Mouse (Mus musculus) neural tube, embryonic 11.5 days (tissue): ENCODE results near the gene Ganc. TPM values are rescaled to one million over a fixed set of nuclear protein-coding genes. Genes with fewer than 3 reads are reported as not detected.

ENCODE experiments used
- ATAC-seq: fragments of 200-750 bp; cut with Nextera tagmentation; 2 replicates; pipeline ENCODE4 v1.8.0; 2017; ENCODE audit warnings: moderate number of reproducible peaks, mild to moderate bottlenecking, moderate TSS enrichment, moderate library complexity; ENCODE audit not compliant: insufficient read depth, low FRiP score, low TSS enrichment
- DNase-seq: peaks from one replicate; pipeline ENCODE4 v3.0.0-alpha.2; 2015; ENCODE audit warnings: low spot score
- H3K27ac ChIP-seq: fragments of 300-500 bp; sonication (generic); 2 replicates; pipeline ENCODE4 v1.5.1; 2014; ENCODE audit warnings: low read depth, mild to moderate bottlenecking, low read length
- H3K27me3 ChIP-seq: fragments of 300-500 bp; sonication (generic); 2 replicates; pipeline ENCODE4 v1.6.1; 2014; ENCODE audit warnings: mild to moderate bottlenecking, low read length, mixed read lengths; ENCODE audit not compliant: control insufficient read depth, insufficient read depth
- H3K36me3 ChIP-seq: fragments of 300-500 bp; sonication (generic); 2 replicates; pipeline ENCODE4 v1.6.1; 2014; ENCODE audit warnings: mild to moderate bottlenecking, low read length, moderate library complexity, mixed read lengths; ENCODE audit not compliant: control insufficient read depth, insufficient read depth
- H3K4me1 ChIP-seq: fragments of 300-500 bp; sonication (generic); 2 replicates; pipeline ENCODE4 v1.6.1; 2014; ENCODE audit warnings: low read length, mixed read lengths; ENCODE audit not compliant: control insufficient read depth, insufficient read depth
- H3K4me2 ChIP-seq: fragments of 300-500 bp; sonication (generic); 2 replicates; pipeline ENCODE4 v1.6.1; 2014; ENCODE audit warnings: low read depth, mild to moderate bottlenecking, moderate library complexity
- H3K4me3 ChIP-seq: fragments of 300-500 bp; sonication (generic); 2 replicates; pipeline ENCODE4 v1.5.1; 2014; ENCODE audit warnings: low read depth, low read length
- H3K9ac ChIP-seq: fragments of 300-500 bp; sonication (generic); 2 replicates; pipeline ENCODE4 v1.6.1; 2014; ENCODE audit warnings: mild to moderate bottlenecking, low read length
- H3K9me3 ChIP-seq: fragments of 300-500 bp; sonication (generic); 2 replicates; pipeline ENCODE4 v1.6.1; 2016; ENCODE audit warnings: low read length; ENCODE audit not compliant: control insufficient read depth
- WGBS: fragments of 180-500 bp; shearing (Covaris S2); extraction: QIAGEN DNeasy Blood & Tissue Kit; methylation state at CpG from one replicate; pipeline ENCODE4 v1.1.7; 2014; 5-methylcytosine and 5-hydroxymethylcytosine counted together
- polyA plus RNA-seq: library from polyadenylated mRNA; unstranded; fragments of >200 nt; fragmentation: Nextera tagmentation; extraction: Ambion mirVana; gene quantifications from 2 replicates; pipeline ENCODE4 v1.2.1, GENCODE M21; 2014

Ganc gene
- polyA plus RNA-seq, 1 experiment from 2014 or later: 7.7 TPM

GRCm38 (mm10) chr2:120424386-120424785 lies 20.7 kb downstream of the Ganc start:
- no peak overlapping the region for H3K4me3 ChIP-seq
- WGBS: 82% methylated on average over 5 of the region's 5 CpGs
- no peak overlapping the region for H3K27ac ChIP-seq

GRCm38 (mm10) chr2:120444486-120444885 lies 40.8 kb downstream of the Ganc start:
- no peak for ATAC-seq
- H3K9ac ChIP-seq: no peak overlapping the region
- no peaks in the 10 kb centered on the region for H3K27me3 ChIP-seq
- H3K36me3 ChIP-seq: no peaks in the 10 kb centered on the region
- no peak overlapping the region for H3K27ac ChIP-seq
- no peaks in the 10 kb centered on the region for H3K9me3 ChIP-seq
- no peak overlapping the region for H3K4me3 ChIP-seq
- H3K4me2 ChIP-seq: no peak overlapping the region
- no peaks in the 10 kb centered on the region for H3K4me1 ChIP-seq
- WGBS: 97% methylated on average over 1 of the region's 1 CpGs
- no peak for DNase-seq

More at GRCm38 (mm10) chr2:120424386-120424785, 20.7 kb downstream of the Ganc start:
- Histone ChIP-seq H3K4me1 (no peaks in the 10 kb centered on the region), H3K27me3 (no peaks in the 10 kb centered on the region), H3K4me2 (no peak overlapping the region), H3K9me3 (no peaks in the 10 kb centered on the region), H3K36me3 (no peaks in the 10 kb centered on the region), H3K9ac (no peak overlapping the region)
- no peak for ATAC-seq
- no peak for DNase-seq

- Histone ChIP-seq H3K27ac (no peak overlapping the region), H3K9me3 (no peaks in the 10 kb centered on the region), H3K4me3 (no peak overlapping the region), H3K4me1 (no peaks in the 10 kb centered on the region), H3K27me3 (no peaks in the 10 kb centered on the region), H3K4me2 (no peak overlapping the region), H3K9ac (no peak overlapping the region), H3K36me3 (no peaks in the 10 kb centered on the region)
- no peak for DNase-seq
- ATAC-seq: no peak
- 82% methylated on average over 10 of the region's 10 CpGs for WGBS
These were observed 42.7 kb downstream of the Ganc start for GRCm38 (mm10) chr2:120446373-120446772.

- Histone ChIP-seq H3K4me1 (no peaks in the 10 kb centered on the region), H3K4me2 (no peak overlapping the region), H3K9ac (no peak overlapping the region), H3K36me3 (no peaks in the 10 kb centered on the region), H3K27me3 (no peaks in the 10 kb centered on the region), H3K9me3 (no peaks in the 10 kb centered on the region), H3K4me3 (no peak overlapping the region), H3K27ac (no peak overlapping the region)
- 95% methylated on average over 1 of the region's 1 CpGs for WGBS
- DNase-seq: no peak
- no peak for ATAC-seq
These were observed 43.6 kb downstream of the Ganc start for GRCm38 (mm10) chr2:120447306-120447705.

GRCm38 (mm10) chr2:120450724-120451123 lies 47.0 kb downstream of the Ganc start:
- Histone ChIP-seq H3K27me3 (no peaks in the 10 kb centered on the region), H3K9ac (no peak overlapping the region), H3K4me2 (no peak overlapping the region), H3K27ac (no peak overlapping the region), H3K4me3 (no peak overlapping the region), H3K4me1 (no peaks in the 10 kb centered on the region), H3K36me3 (no peaks in the 10 kb centered on the region), H3K9me3 (no peaks in the 10 kb centered on the region)
- DNase-seq (no peak), ATAC-seq (no peak)
- 80% methylated on average over 6 of the region's 6 CpGs for WGBS

GRCm38 (mm10) chr2:120452600-120452999 lies 48.9 kb downstream of the Ganc start:
- Histone ChIP-seq H3K27ac (no peak overlapping the region), H3K9me3 (no peaks in the 10 kb centered on the region), H3K27me3 (no peaks in the 10 kb centered on the region), H3K9ac (no peak overlapping the region), H3K4me1 (no peaks in the 10 kb centered on the region), H3K36me3 (no peaks in the 10 kb centered on the region), H3K4me2 (no peak overlapping the region), H3K4me3 (no peak overlapping the region)
- no peak for ATAC-seq
- WGBS: 88% methylated on average over 4 of the region's 4 CpGs
- DNase-seq: no peak

- no peaks in the 10 kb centered on the region for H3K9me3 ChIP-seq
- no peak overlapping the region for H3K4me2 ChIP-seq
- WGBS: 89% methylated on average over 2 of the region's 2 CpGs
- H3K36me3 ChIP-seq: no peaks in the 10 kb centered on the region
- H3K4me1 ChIP-seq: no peaks in the 10 kb centered on the region
- no peak for DNase-seq
- H3K9ac ChIP-seq: no peak overlapping the region
- ATAC-seq: no peak
- H3K4me3 ChIP-seq: no peak overlapping the region
- no peak overlapping the region for H3K27ac ChIP-seq
- no peaks in the 10 kb centered on the region for H3K27me3 ChIP-seq
These were observed 51.3 kb downstream of the Ganc start for GRCm38 (mm10) chr2:120454987-120455386.

GRCm38 (mm10) chr2:120455719-120456118 lies 52.0 kb downstream of the Ganc start, which contains the start of gene Capn3:
TSS of gene Capn3 (plus strand) at chr2:120456019.
- Histone ChIP-seq H3K4me2 (no peak within 1 kb of the TSS), H3K36me3 (no peaks in the 10 kb centered on the region), H3K27me3 (no peaks in the 10 kb centered on the region), H3K9me3 (no peaks in the 10 kb centered on the region), H3K27ac (no peak within 1 kb of the TSS), H3K4me3 (no peak within 1 kb of the TSS), H3K4me1 (no peaks in the 10 kb centered on the region), H3K9ac (no peak within 1 kb of the TSS)
- WGBS: 70% methylated on average over 4 of the region's 4 CpGs
- DNase-seq: no peak
- no peak for ATAC-seq

GRCm38 (mm10) chr2:120460216-120460615 lies 56.5 kb downstream of the Ganc start:
- 87% methylated on average over 4 of the region's 4 CpGs for WGBS

More at GRCm38 (mm10) chr2:120460216-120460615, 56.5 kb downstream of the Ganc start:
- Histone ChIP-seq H3K4me1 (no peaks in the 10 kb centered on the region), H3K27me3 (no peaks in the 10 kb centered on the region), H3K27ac (no peak overlapping the region), H3K9me3 (no peaks in the 10 kb centered on the region), H3K9ac (no peak overlapping the region), H3K36me3 (no peaks in the 10 kb centered on the region), H3K4me2 (no peak overlapping the region), H3K4me3 (no peak overlapping the region)
- ATAC-seq (no peak), DNase-seq (no peak)
